In the genomic region with DNA sequence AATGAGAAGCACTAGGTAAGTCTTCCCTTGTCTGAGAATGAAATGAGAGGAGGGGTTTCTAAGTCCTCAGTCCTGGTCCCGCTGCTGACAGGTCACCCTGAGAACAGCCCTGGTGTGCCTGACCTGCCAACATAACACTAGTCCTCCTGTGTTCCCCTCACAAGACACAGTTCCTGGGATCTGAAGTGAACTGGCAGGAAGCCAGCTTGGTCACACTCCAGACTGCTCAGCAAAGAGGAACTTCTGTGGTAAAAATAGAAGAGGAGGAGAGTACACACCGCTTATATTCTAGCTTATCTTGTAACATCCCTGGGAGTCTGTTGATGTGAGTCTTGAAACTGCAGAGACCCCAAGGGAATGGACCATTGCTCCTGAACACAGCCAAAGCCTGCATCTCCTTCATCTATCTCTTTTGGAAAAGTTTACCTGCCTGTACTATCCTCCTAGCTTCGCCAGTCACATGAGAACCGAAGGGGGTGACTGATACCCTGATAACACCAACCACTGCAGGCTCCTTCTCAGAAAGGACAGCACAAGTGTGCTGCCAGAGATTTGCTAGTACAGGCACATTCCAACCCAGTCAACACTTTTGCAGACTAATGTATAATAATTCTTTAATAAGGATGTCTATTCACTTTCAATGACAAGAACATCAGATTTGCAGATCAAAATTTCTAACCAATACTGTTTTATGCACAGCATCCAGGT, we compare ENCODE assay signal across 9 mouse cellular contexts. TPM values are rescaled to one million over a fixed set of nuclear protein-coding genes. Genes with fewer than 3 reads are reported as not detected.
DNase-seq lines count a peak whose midpoint lies in the region; ATAC-seq and TF ChIP-seq lines count a peak whose summit lies in the region.
"Had no signal": no experiment of that assay in that cellular context is flagged by ENCODE, and none has a peak within 500 bp of the region (broad histone marks: within the 10 kb centered on the region; RNA-seq: fewer than 3 reads in every experiment).

No protein-coding gene starts in this region.

- H3K9ac ChIP-seq in kidney, postnatal 0 days (ENCODE audit: low read depth, low read length), result no peak overlapping the region
- no peak overlapping the region for H3K9ac ChIP-seq in lung, postnatal 0 days (replicated peaks; ENCODE audit: low read depth)
- H3K9ac ChIP-seq: liver, embryonic 15.5 days had no signal

- H3K4me3 ChIP-seq in gastrocnemius, adult 2 months, result no peak overlapping the region
- H3K4me3 ChIP-seq in kidney, postnatal 0 days (replicated peaks; ENCODE audit: low read depth, low read length), result no peak overlapping the region
- no peak overlapping the region for H3K4me3 ChIP-seq in lung, postnatal 0 days (ENCODE audit: low read depth, low read length)
- H3K4me3 ChIP-seq: liver, embryonic 15.5 days had no signal

- H3K27me3 ChIP-seq in kidney, postnatal 0 days (ENCODE audit: insufficient read depth, low read length), result no peaks in the 10 kb centered on the region
- H3K27me3 ChIP-seq in lung, postnatal 0 days (replicated peaks; ENCODE audit: insufficient read depth, low read length), result no peaks in the 10 kb centered on the region
- H3K27me3 ChIP-seq: liver, embryonic 15.5 days had no signal

- intact Hi-C loops in gastrocnemius, adult 2 months (cut with DNase I), result no loop called here

- H3K9me3 ChIP-seq in kidney, postnatal 0 days (replicated peaks; ENCODE audit: low read length), result no peaks in the 10 kb centered on the region
- no peaks in the 10 kb centered on the region for H3K9me3 ChIP-seq in lung, postnatal 0 days (ENCODE audit: low read length)
- H3K9me3 ChIP-seq: liver, embryonic 15.5 days had no signal

- WGBS in kidney, postnatal 0 days, result 61% methylated on average over 4 of the region's 4 CpGs
- WGBS in lung, postnatal 0 days, result 41% methylated on average over 4 of the region's 4 CpGs

- no peak overlapping the region for H3K4me2 ChIP-seq in kidney, postnatal 0 days (ENCODE audit: low read length)
- no peak overlapping the region for H3K4me2 ChIP-seq in lung, postnatal 0 days (replicated peaks; ENCODE audit: low read depth, low read length)
- H3K4me2 ChIP-seq: liver, embryonic 15.5 days had no signal

- TF ChIP-seq EP300 in lung, postnatal 0 days (IDR thresholded peaks at IDR 0.05), result no peak

- H3K4me1 ChIP-seq in kidney, postnatal 0 days (replicated peaks; ENCODE audit: insufficient read depth, low read length), result no peaks in the 10 kb centered on the region
- peaks cover 9% of the 10 kb centered on the region; the same call in 1 of the 2 replicates for H3K4me1 ChIP-seq in lung, postnatal 0 days (ENCODE audit: insufficient read depth, low read depth, low read length)

- TF ChIP-seq CTCF in gastrocnemius, adult 2 months (IDR thresholded peaks at IDR 0.05), result no peak
- TF ChIP-seq CTCF in kidney, postnatal 0 days (IDR thresholded peaks at IDR 0.05; ENCODE audit: low read depth), result no peak
- no peak for TF ChIP-seq CTCF in lung, postnatal 0 days (IDR thresholded peaks at IDR 0.05)

- H3K27ac ChIP-seq in gastrocnemius, adult 2 months, result peak overlapping the region; percentile 24; the same call in 1 of the 2 replicates
- no peak overlapping the region for H3K27ac ChIP-seq in kidney, postnatal 0 days
- H3K27ac ChIP-seq in lung, postnatal 0 days (ENCODE audit: low read length), result no peak overlapping the region
- H3K27ac ChIP-seq: liver, embryonic 15.5 days had no signal

- no peaks in the 10 kb centered on the region for H3K36me3 ChIP-seq in kidney, postnatal 0 days (ENCODE audit: insufficient read depth, low read length)
- H3K36me3 ChIP-seq in lung, postnatal 0 days (ENCODE audit: insufficient read depth, low read length), result no peaks in the 10 kb centered on the region
- H3K36me3 ChIP-seq: liver, embryonic 15.5 days had no signal

- no peak for ATAC-seq in kidney, postnatal 0 days (replicated peaks; ENCODE audit: low FRiP score, low read depth)
- peak; percentile 78 for ATAC-seq in lung, postnatal 0 days

- DNase-seq in cerebellum, adult 18-20 months, result peak; percentile 24 to 28
- no peak for DNase-seq in cerebellum, adult 11-12 months
- peak; percentile 58 for DNase-seq in adrenal gland, postnatal 10 days
- peak; percentile 79 for DNase-seq in gastrocnemius, adult 2 months
- DNase-seq in kidney, postnatal 0 days (ENCODE audit: low spot score), result peak; percentile 15
- peak; percentile 75 for DNase-seq in lung, postnatal 0 days (ENCODE audit: low spot score)
- no peak for DNase-seq in thymus, postnatal 25 days
- no peak for DNase-seq in embryo, embryonic 11 days

RNA-seq across cellular contexts. Expression of gene Perp, which starts 42.3 kb away (rescaled TPM):
- 10 to 100 TPM in 1 of 2 experiments, 1 to 10 TPM in 1; 7.8 to 15.7 TPM for total RNA-seq in adrenal gland, postnatal 10 days (2021)
- 1 to 10 TPM; 1.4 to 2.9 TPM for total RNA-seq in gastrocnemius, adult 2 months (2021)
- polyA plus RNA-seq in kidney, postnatal 0 days (2015; fragmentation: Nextera tagmentation; extraction: Ambion mirVana), result 39.3 and 41.6 TPM in 2 replicates
- 65.5 and 70.9 TPM in 2 replicates for polyA plus RNA-seq in lung, postnatal 0 days (2015; fragmentation: Nextera tagmentation; extraction: Ambion mirVana)

Comparison
In these comparisons a context has a peak if more than half of its experiments do, and no peak if none do; other contexts are left out.
1. DNase-seq: peak in cerebellum, adult 18-20 months (2 of 2), adrenal gland, postnatal 10 days (single experiment), gastrocnemius, adult 2 months (single experiment), kidney, postnatal 0 days (single experiment) and lung, postnatal 0 days (single experiment); none in cerebellum, adult 11-12 months (single experiment), thymus, postnatal 25 days (single experiment) and embryo, embryonic 11 days (single experiment).